Mouse (Mus musculus) lung, adult 2 months (tissue): ENCODE data around the gene Arhgap23. TPM values are rescaled to one million over a fixed set of nuclear protein-coding genes. Genes with fewer than 3 reads are reported as not detected.

Experiments
- DNase-seq: peaks from one replicate; pipeline ENCODE4 v3.0.0; 2022
- H3K4me1 ChIP-seq: fragments of 200-500 bp; 2 replicates; pipeline ENCODE4 v1.6.1; 2011; ENCODE audit warnings: low read length; ENCODE audit not compliant: control insufficient read depth, insufficient read depth
- H3K4me3 ChIP-seq: fragments of 200-500 bp; replicated peaks from 2 replicates; pipeline ENCODE3; 2011; ENCODE audit warnings: low read depth, mild to moderate bottlenecking, control low read depth, low read length; ENCODE audit errors: extremely low read depth
- CTCF ChIP-seq: fragments of 200-500 bp; IDR thresholded peaks from 2 replicates; pipeline ENCODE4 v1.5.1; 2011; ENCODE audit warnings: mild to moderate bottlenecking, low read length, control low read depth; ENCODE audit not compliant: insufficient read depth
- POLR2A ChIP-seq: fragments of 200-500 bp; IDR thresholded peaks from 2 replicates; pipeline ENCODE4 v1.6.1; 2011; ENCODE audit warnings: low read depth, mild to moderate bottlenecking, control low read depth, low read length, borderline replicate concordance; ENCODE audit errors: extremely low read depth
- WGBS: fragments of 180-500 bp; shearing (Covaris S2); methylation state at CpG from one replicate; pipeline ENCODE4 v1.1.7; 2018; 5-methylcytosine and 5-hydroxymethylcytosine counted together
- polyA plus RNA-seq: library from polyadenylated mRNA; depleted of rRNA; stranded (reverse); fragments of >200 nt; gene quantifications from 2 replicates; pipeline ENCODE4 v1.2.3, GENCODE M21; 2012; rRNA removed

Gene Arhgap23
- polyA plus RNA-seq, 1 experiment, result 74.3 TPM

DNA sequence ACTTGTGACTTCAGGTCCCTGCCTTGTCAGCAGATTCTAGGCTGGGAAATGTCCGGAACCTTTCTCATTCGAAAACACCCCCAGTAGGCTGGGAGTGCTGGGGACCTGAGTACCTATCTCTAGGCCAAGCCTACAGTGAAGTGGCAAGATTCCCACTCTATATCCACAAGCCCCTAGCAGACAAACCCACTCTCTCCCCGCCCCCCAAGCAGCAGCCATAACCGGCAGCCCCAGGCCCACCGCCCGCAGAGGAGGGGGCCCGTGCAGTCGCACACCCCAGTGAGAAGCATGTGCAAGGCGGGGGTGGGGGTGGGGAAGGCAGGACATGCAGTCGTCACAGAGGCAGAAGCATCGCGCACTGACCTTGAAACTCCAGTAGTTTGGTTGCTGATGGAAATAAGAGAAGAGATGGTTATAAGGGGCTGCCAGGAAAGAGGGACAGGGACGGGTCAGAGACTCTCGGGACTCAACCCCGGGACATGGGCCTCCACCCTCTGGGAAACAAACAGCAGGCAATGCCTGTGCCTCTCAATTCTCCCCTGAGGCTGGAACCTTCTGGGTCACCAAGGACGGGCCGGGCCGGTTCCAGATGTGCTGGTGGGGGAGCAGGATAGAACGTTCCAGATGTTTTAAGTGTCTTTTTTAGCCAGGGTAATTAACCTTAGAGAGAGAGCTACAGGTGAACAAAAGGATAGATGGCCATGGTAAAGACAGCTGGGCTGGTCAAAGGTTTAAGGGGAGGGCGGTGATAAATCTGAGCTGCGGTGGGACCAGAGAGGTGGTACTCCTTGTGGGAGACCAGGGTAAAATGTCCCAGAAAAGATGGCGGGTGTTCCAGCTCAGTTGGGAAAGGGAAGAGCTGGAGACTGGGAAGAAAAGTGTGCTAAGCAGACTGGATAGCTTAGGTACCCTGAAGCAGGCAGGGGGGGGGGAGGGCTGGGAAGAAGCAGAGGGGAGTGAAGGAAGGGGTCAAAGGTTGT, 127.1 kb downstream of the Arhgap23 start:
- Histone ChIP-seq H3K4me1 (peaks cover 3% of the 10 kb centered on the region; the same call in 1 of the 2 replicates), H3K4me3 (no peak overlapping the region)
- no peak for DNase-seq
- TF ChIP-seq POLR2A, result no peak
- no peak for TF ChIP-seq CTCF
- 85% methylated on average over 22 of the region's 22 CpGs for WGBS

DNA sequence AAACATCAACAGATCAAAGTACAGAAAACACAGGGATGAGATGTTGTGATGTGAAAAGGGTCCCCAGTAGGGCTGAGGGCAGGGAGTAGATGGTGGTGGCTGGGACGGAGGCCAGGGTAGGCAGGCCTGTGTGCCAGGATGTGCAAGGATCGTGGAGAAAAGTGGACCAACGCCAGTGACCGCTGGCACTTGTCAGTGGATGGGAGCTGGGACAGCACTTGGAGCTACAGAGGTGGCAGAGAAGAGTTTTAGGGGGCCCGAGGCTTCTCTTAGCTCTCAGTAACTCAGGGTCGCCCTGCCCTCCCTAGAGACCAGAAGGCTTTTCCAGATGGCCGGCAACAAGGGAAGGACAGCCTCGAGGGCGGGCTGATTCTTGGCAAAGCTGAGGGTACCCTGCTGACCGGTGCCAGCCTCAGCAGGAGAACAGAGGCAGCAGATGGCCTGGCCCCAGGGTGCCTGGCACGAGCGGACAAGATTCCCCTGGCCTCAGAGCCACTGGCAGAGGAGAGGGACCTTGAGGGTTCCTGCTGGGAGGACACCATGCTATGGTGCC, 127.9 kb downstream of the Arhgap23 start:
- H3K4me1 ChIP-seq, result peaks cover 3% of the 10 kb centered on the region; the same call in 1 of the 2 replicates
- 55% methylated on average over 12 of the region's 12 CpGs for WGBS
- TF ChIP-seq POLR2A, result no peak
- TF ChIP-seq CTCF, result no peak
- no peak overlapping the region for H3K4me3 ChIP-seq
- no peak for DNase-seq

DNA sequence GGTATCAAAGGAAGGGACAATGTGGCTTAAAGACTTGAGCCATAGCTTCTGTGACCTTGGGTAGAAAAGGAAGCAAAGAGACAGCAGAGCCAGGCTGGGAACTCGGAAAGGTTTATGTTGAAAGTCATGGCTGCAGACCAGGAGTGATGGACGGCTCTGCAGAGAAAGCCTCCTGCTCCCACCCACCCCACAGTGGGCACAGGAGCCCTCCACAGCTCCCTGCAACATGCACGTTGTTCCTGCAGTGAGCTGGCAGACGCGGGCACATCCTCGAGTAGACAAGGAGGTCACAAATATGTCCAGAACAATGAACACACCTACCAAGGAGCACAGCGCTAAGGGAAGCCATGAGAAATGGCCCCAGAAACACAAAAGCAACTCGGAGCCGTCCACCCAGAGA, 128.6 kb downstream of the Arhgap23 start:
- no peak for DNase-seq
- TF ChIP-seq POLR2A (no peak), CTCF (no peak)
- Histone ChIP-seq H3K4me3 (no peak overlapping the region), H3K4me1 (peaks cover 3% of the 10 kb centered on the region; the same call in 1 of the 2 replicates)
- WGBS, result 83% methylated on average over 9 of the region's 9 CpGs

DNA sequence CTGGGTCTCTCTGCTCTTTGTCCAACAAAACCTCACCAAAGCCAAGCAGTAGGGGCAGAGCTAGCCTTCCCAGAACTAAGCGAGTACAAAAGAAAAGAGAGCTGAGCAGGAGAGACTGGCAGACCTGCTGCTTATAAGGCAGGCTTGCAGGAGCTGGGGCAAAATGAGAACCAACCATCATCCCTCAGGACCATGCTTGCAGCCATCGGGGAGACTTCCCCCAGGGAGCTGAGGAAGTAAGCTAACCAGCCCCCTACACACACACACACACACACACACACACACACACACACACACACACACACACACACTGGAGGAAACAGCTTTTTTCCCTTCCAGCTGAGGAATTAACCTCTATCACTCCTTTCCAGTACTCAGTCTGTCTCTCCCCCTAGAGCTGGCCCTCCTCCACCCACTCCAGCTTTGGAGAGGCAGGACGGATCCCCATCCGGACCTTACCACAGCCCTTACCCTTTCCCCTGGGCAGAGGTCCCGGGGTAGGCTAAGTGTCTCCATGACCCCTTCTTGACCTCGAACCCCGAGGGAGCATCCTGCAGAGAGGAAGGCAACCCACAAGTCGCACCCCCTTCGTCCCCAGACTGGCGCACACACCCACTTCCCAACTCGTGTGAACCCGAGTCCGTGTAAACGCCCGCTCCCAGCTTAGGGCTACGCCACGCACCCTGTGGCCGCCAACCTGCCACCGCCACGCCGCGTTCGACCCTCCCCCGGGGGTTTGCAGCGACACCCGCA, 130.7 kb downstream of the Arhgap23 start:
- TF ChIP-seq CTCF, result no peak
- TF ChIP-seq POLR2A, result no peak
- H3K4me3 ChIP-seq, result peak overlapping the region; percentile 10
- WGBS, result 10% methylated on average over 26 of the region's 26 CpGs
- peaks cover 3% of the 10 kb centered on the region; the same call in 1 of the 2 replicates for H3K4me1 ChIP-seq
- DNase-seq, result no peak

DNA sequence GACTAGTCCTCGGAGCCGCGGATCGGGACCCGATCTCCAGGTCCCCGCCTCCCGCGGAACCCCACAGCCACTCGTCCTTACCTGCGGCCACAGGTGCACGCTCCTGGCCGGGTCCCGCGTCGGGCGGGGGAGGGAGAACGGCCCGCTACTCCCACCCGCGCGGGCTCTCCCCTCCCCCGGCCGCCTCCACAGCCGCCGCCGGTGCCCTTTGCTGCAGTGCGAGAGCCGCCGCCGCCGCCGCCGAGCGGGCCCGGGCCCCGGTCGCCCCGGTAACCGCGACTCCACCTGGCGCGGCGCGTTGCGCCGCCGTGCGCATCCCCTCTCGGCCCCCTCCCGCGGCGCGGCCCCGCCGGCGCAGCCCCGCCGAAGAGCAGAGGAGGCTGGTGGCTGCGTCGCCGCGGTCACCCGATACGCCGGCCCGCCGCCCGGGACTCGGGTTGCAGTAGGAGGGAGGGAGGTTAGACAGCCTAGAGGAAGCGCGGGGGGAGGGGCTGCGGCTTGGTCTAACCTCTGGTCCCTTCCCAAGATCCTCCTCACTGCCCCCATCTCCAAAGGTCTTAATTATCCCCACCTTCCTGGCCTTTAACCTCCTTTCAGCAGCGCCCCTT, 131.6 kb downstream of the Arhgap23 start:
- Histone ChIP-seq H3K4me1 (peaks cover 3% of the 10 kb centered on the region; the same call in 1 of the 2 replicates), H3K4me3 (peak overlapping the region; percentile 26)
- DNase-seq, result no peak
- no peak for TF ChIP-seq CTCF
- no peak for TF ChIP-seq POLR2A
- WGBS, result under 1% methylated on average over 61 of the region's 73 CpGs

DNA sequence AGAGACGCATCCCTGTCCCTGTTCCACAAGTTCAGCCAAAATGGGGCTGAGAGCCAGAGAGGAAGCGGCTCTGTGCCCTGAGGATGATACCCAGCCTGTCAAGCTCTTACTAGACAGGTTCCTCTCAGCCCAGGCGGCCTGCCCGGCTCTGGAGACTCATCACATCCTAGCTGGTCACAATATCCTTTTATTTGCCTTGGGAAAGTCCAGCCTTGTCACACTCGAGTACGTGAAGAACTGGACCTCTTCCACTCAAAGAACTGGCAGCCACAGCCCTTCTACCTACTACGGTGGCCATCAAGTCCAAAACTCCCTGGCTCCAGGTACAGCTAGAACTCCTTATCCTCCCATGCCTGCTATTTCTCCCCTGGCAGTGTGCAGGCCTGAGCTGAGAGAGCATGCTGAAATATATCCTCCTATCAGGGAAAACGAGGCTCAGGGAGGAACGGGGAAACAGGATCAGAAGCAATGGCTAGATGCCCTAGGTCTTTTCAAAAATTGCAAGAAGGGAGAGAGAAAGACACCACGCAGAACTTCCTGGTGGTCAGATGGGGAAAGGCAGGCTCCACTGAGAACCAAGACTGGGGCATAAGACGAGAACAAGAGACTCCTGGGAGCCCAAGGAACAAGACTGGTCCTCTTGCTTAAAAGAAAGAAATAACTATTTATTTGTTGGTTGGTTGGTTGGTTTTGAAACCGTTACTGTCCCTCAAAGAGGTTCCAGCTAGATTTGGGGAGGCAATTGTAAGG, 132.8 kb downstream of the Arhgap23 start:
- Histone ChIP-seq H3K4me3 (no peak overlapping the region), H3K4me1 (peaks cover 3% of the 10 kb centered on the region; the same call in 1 of the 2 replicates)
- WGBS, result 64% methylated on average over 12 of the region's 12 CpGs
- DNase-seq, result no peak
- no peak for TF ChIP-seq POLR2A
- TF ChIP-seq CTCF, result no peak

DNA sequence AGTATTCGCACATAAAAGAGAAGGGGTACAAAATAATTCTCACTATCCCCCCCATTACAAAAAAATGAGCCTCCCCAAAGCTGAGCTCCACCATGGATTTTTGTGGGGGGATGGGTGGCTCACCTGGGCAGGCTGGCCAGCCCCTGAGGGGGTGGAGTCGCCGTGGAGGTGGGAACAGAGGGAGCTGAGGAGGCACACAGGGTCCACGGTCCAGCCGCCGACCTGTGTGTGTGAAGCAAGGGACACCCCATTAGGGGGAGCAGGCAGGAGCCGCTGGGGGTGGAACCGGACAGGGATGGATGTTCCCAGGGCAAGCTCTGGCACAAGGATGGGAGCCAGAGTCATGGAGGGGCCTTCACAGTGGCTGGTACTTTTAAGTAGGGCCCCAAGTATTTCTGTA, 133.4 kb downstream of the Arhgap23 start:
- Histone ChIP-seq H3K4me1 (peaks cover 3% of the 10 kb centered on the region; the same call in 1 of the 2 replicates), H3K4me3 (no peak overlapping the region)
- WGBS, result 59% methylated on average over 8 of the region's 8 CpGs
- DNase-seq, result no peak
- TF ChIP-seq POLR2A (no peak), CTCF (no peak)

Other genes starting within 250 kb of the Arhgap23 start
- gene Kpnb1, start 227.7 kb upstream of the Arhgap23 start, polyA plus RNA-seq, result 18.7 and 32.0 TPM in 2 replicates
- 22.3 and 23.1 TPM in 2 replicates for gene Npepps, start 134.9 kb upstream of the Arhgap23 start, polyA plus RNA-seq
- 5.1 and 8.3 TPM in 2 replicates for gene Mrpl45, start 99.8 kb upstream of the Arhgap23 start, polyA plus RNA-seq
- gene Gpr179, start 63.5 kb upstream of the Arhgap23 start, polyA plus RNA-seq, result 0.23 and 0.24 TPM in 2 replicates
- 9.8 and 11.3 TPM in 2 replicates for gene Socs7, start 53.0 kb upstream of the Arhgap23 start, polyA plus RNA-seq
- 0.08 TPM in 1 of 2 replicates, not detected in the other for gene 4933428G20Rik, start 84.8 kb downstream of the Arhgap23 start, polyA plus RNA-seq
- gene Srcin1, start 160.7 kb downstream of the Arhgap23 start, polyA plus RNA-seq, result 6.4 and 7.0 TPM in 2 replicates
- gene Epop, start 214.2 kb downstream of the Arhgap23 start, polyA plus RNA-seq, result 6.4 and 12.3 TPM in 2 replicates
- gene Mllt6, start 247.9 kb downstream of the Arhgap23 start, polyA plus RNA-seq, result 65.9 and 79.6 TPM in 2 replicates